Mouse (Mus musculus) CH12.LX (cell line): Measurements from ENCODE around the gene Pih1h3b. TPM values are rescaled to one million over a fixed set of nuclear protein-coding genes. Genes with fewer than 3 reads are reported as not detected.

ENCODE experiments used
- DNase-seq: peaks from one replicate; pipeline ENCODE4 v3.0.0-alpha.2; 2013; ENCODE audit errors: extremely low read depth
- H3K27ac ChIP-seq: 2 replicates; pipeline ENCODE4 v1.5.1; 2012; ENCODE audit warnings: low read depth, mild to moderate bottlenecking, control low read depth, moderate library complexity; ENCODE audit not compliant: insufficient read depth
- H3K27me3 ChIP-seq: replicated peaks from 2 replicates; pipeline ENCODE3; 2012; ENCODE audit warnings: inconsistent platforms
- H3K36me3 ChIP-seq, 2 experiments: replicated peaks in 1 of 2; 2 replicates each; pipeline versions ENCODE3 to v1.6.1; 2012; ENCODE audit warnings: inconsistent platforms in 1 of 2, low read length in 1 of 2, mild to moderate bottlenecking in 1 of 2, mixed read lengths in 1 of 2, moderate library complexity in 1 of 2; ENCODE audit not compliant: control insufficient read depth in 1 of 2, insufficient read depth in 1 of 2
- H3K4me1 ChIP-seq, 2 experiments: 2 replicates each; pipeline ENCODE4 v1.6.1; 2012; ENCODE audit warnings: inconsistent platforms in 1 of 2, moderate library complexity in 1 of 2; ENCODE audit not compliant: insufficient read depth in 2 of 2, control insufficient read depth in 1 of 2
- H3K4me2 ChIP-seq: 2 replicates; pipeline ENCODE4 v1.6.1; 2012; ENCODE audit warnings: low read depth, mild to moderate bottlenecking, control low read depth; ENCODE audit not compliant: poor library complexity, insufficient read depth, severe bottlenecking
- H3K4me3 ChIP-seq, 3 experiments: fragments of 150-350 bp in 1 of 3; sonication (generic) in 1 of 3; replicated peaks in 1 of 3; 2 replicates each; pipeline versions ENCODE3 to v1.5.1; 2011 to 2012; ENCODE audit warnings: low read depth in 2 of 3, low read length in 2 of 3, mild to moderate bottlenecking in 2 of 3, moderate library complexity in 2 of 3, control low read depth in 1 of 3, improper control_type of control experiment in 1 of 3, inconsistent platforms in 1 of 3, mixed read lengths in 1 of 3; ENCODE audit not compliant: poor library complexity in 1 of 3
- H3K79me2 ChIP-seq: replicated peaks from 2 replicates; pipeline ENCODE4 v1.6.1; 2012; ENCODE audit warnings: mild to moderate bottlenecking, moderate library complexity; ENCODE audit not compliant: control insufficient read depth, poor library complexity, insufficient read depth, severe bottlenecking; ENCODE audit errors: extremely low read depth
- H3K9ac ChIP-seq: 2 replicates; pipeline ENCODE4 v1.6.1; 2012; ENCODE audit warnings: low read depth, mild to moderate bottlenecking, control low read depth, moderate library complexity; ENCODE audit not compliant: insufficient read depth
- H3K9me3 ChIP-seq: replicated peaks from 2 replicates; pipeline ENCODE3; 2012; ENCODE audit warnings: low read length, inconsistent platforms, mixed read lengths
- BHLHE40 ChIP-seq: IDR thresholded peaks from 2 replicates; pipeline ENCODE4 v1.6.1; 2011; ENCODE audit warnings: mild to moderate bottlenecking, low read depth, low read length, improper control_type of control experiment
- CHD1 ChIP-seq: IDR thresholded peaks from 2 replicates; pipeline ENCODE4 v1.6.1; 2012; ENCODE audit warnings: low read depth, low read length, improper control_type of control experiment, inconsistent platforms
- CTCF ChIP-seq, 2 experiments: IDR thresholded peaks in 1 of 2; conservative IDR thresholded peaks in 1 of 2; 2 replicates each; pipeline ENCODE4 v1.5.1; 2011 to 2012; ENCODE audit warnings: low read depth in 2 of 2, low read length in 2 of 2, improper control_type of control experiment in 1 of 2, inconsistent platforms in 1 of 2, mild to moderate bottlenecking in 1 of 2, moderate library complexity in 1 of 2
- ELF1 ChIP-seq: IDR thresholded peaks from 2 replicates; pipeline ENCODE4 v1.6.1; 2014; ENCODE audit warnings: low read depth, mild to moderate bottlenecking, inconsistent platforms, low read length, improper control_type of control experiment
- HCFC1 ChIP-seq: IDR thresholded peaks from 2 replicates; pipeline ENCODE4 v1.6.1; 2012; ENCODE audit warnings: low read depth, mild to moderate bottlenecking, inconsistent platforms, low read length, improper control_type of control experiment
- JUN ChIP-seq: IDR thresholded peaks from 2 replicates; pipeline ENCODE4 v1.6.1; 2011; ENCODE audit warnings: low read depth, mild to moderate bottlenecking, low read length, improper control_type of control experiment, moderate library complexity; ENCODE audit not compliant: insufficient read depth
- MAX ChIP-seq: IDR thresholded peaks from 2 replicates; pipeline ENCODE4 v1.6.1; 2011; ENCODE audit warnings: low read length, improper control_type of control experiment
- MAZ ChIP-seq: IDR thresholded peaks from 2 replicates; pipeline ENCODE4 v1.6.1; 2012; ENCODE audit warnings: low read depth, mild to moderate bottlenecking, inconsistent platforms, low read length, improper control_type of control experiment, moderate library complexity
- MEF2A ChIP-seq: IDR thresholded peaks from 2 replicates; pipeline ENCODE4 v1.6.1; 2014; ENCODE audit warnings: low read depth, mild to moderate bottlenecking, inconsistent platforms, low read length, improper control_type of control experiment, borderline replicate concordance
- MYC ChIP-seq: IDR thresholded peaks from 2 replicates; pipeline ENCODE4 v1.6.1; 2011; ENCODE audit warnings: low read depth, mild to moderate bottlenecking, improper control_type of control experiment, low read length
- NELFE ChIP-seq: IDR thresholded peaks from 2 replicates; pipeline ENCODE4 v1.6.1; 2011; ENCODE audit warnings: low read depth, low read length, improper control_type of control experiment
- NRF1 ChIP-seq: IDR thresholded peaks from 2 replicates; pipeline ENCODE4 v1.6.1; 2014; ENCODE audit warnings: low read depth, mild to moderate bottlenecking, inconsistent platforms, low read length, improper control_type of control experiment, moderate library complexity
- POLR2AphosphoS2 ChIP-seq: IDR thresholded peaks from 2 replicates; pipeline ENCODE4 v1.6.1; 2011; ENCODE audit warnings: low read depth, low read length, improper control_type of control experiment
- SIN3A ChIP-seq: IDR thresholded peaks from 2 replicates; pipeline ENCODE4 v1.6.1; 2012; ENCODE audit warnings: low read length, improper control_type of control experiment, inconsistent platforms
- TBP ChIP-seq: conservative IDR thresholded peaks from 2 replicates; pipeline ENCODE4 v1.6.1; 2011; ENCODE audit warnings: low read depth, low read length, improper control_type of control experiment
- USF1 ChIP-seq: IDR thresholded peaks from 2 replicates; pipeline ENCODE4 v1.6.1; 2014; ENCODE audit warnings: low read depth, mild to moderate bottlenecking, inconsistent platforms, low read length, improper control_type of control experiment
- ZC3H11A ChIP-seq: IDR thresholded peaks from 2 replicates; pipeline ENCODE4 v1.6.1; 2012; ENCODE audit warnings: low read depth, mild to moderate bottlenecking, inconsistent platforms, low read length, improper control_type of control experiment
- ZNF384 ChIP-seq: IDR thresholded peaks from 2 replicates; pipeline ENCODE4 v1.6.1; 2012; ENCODE audit warnings: low read depth, low read length, improper control_type of control experiment, inconsistent platforms
- dilution Hi-C: fragments of 300-500 bp; cut with MboI; formaldehyde crosslinking; loops from 2 replicates; pipeline ENCODE4 v1.14.3; 2020; ENCODE audit warnings: low sequenced_read_pairs; ENCODE audit not compliant: extremely low pct_unique_long_range_greater_than_20kb, extremely low pct_ligation_motif_present
- in situ Hi-C: fragments of 300-500 bp; cut with MboI; formaldehyde crosslinking; loops from 3 replicates; pipeline ENCODE4 v1.14.3; 2019; ENCODE audit warnings: low sequenced_read_pairs, low pct_ligation_motif_present, low pct_unique_long_range_greater_than_20kb, mixed read lengths
- polyA plus RNA-seq: library from polyadenylated mRNA; unstranded; fragments of >175 nt; gene quantifications from 2 replicates; pipeline ENCODE4 v1.2.1, GENCODE M21; 2012; ENCODE audit warnings: low read depth; ENCODE audit not compliant: insufficient read length
- total RNA-seq, 2 experiments: library from RNA; depleted of rRNA; stranded (reverse); fragments of 300-350 nt in 1 of 2; fragments of >200 nt in 1 of 2; gene quantifications; 2 replicates each; pipeline ENCODE4 v1.2.3; 2012 to 2014

Gene Pih1h3b
- 0.92 and 1.8 TPM in 2 replicates for total RNA-seq (2012; rRNA removed)
- total RNA-seq (2014; rRNA removed): 0.26 and 0.48 TPM in 2 replicates
- polyA plus RNA-seq: 0.20 and 0.22 TPM in 2 replicates

DNA sequence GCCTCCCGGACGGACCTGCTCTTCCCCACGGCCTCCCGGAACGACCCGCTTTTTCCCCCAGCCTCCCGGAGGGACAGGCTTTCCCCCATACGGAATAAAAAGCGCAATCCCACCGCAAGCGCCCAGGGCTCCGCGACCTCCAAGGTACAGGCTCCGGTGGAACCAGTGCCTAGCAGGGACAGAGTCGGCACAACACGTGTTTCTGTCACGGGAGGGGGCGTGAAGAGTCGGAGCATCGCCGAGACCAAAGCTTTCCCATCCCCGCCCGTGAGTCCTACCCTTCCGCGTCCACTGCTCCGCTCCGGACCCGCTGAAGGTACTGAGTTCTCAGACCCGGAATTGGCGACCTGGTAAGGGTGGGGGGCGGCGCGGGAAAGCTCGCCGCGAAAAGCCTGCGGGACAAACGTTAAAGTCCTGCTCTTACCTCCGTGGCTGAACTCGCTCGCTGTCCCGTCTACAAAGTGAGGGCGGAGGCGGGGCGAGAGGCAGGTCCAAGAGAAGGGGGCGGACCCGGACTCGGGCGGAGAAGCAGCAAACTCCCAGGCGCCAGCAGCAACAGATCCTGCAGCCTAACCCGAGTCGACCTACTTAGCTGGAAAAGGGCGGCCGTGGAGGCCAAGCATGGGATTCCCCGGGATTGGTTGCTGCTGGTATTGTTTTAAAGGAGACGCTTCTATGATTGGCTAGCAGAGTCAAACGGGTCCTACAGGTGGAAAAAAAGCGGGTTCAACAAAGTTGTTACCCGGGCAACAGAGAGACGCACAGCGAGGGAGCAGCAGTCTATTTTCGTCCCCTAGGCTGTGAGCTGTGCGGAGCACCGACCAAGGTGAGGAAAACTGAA, at the start of gene Pih1h3b, which contains the start of gene Nup62cl:
Gene Pih1h3b, plus strand, starts transcription at position 745 of the 841 bp plus-strand sequence.
Gene Nup62cl, minus strand, starts transcription at position 578 of the 841 bp plus-strand sequence.
- H3K36me3 ChIP-seq: no peaks in the 10 kb centered on the region
- peak within 1 kb of the TSS; percentile 44 for H3K9ac ChIP-seq
- H3K27ac ChIP-seq: no peak within 1 kb of the TSS
- H3K27me3 ChIP-seq: no peaks in the 10 kb centered on the region
- H3K4me2 ChIP-seq: peak within 1 kb of the TSS; percentile 82
- H3K79me2 ChIP-seq: no peaks in the 10 kb centered on the region; the same call in 1 of the 2 replicates
- peak within 1 kb of the TSS; percentile 47 to 74 (median 53) for H3K4me3 ChIP-seq
- TF ChIP-seq BHLHE40 (peak; percentile 26; the same call in 1 of the 2 replicates), ELF1 (no peak), NELFE (no peak), TBP (no peak), MEF2A (peak; percentile 78), ZC3H11A (no peak), SIN3A (peak; percentile 75), MAZ (no peak), JUN (no peak), MYC (no peak), NRF1 (no peak), HCFC1 (no peak), CTCF (conservative IDR thresholded peaks at IDR 0.05 in 1 of 2, IDR thresholded peaks at IDR 0.05 in 1 of 2; ENCODE audit: low read depth in 2 of 2, low read length in 2 of 2) (no peak), USF1 (no peak), MAX (0 out of 2 replicates have a peak, but pooled peaks have one; percentile 33), POLR2AphosphoS2 (no peak), CHD1 (no peak), ZNF384 (peak; percentile 46; the same call in 1 of the 2 replicates)
- H3K9me3 ChIP-seq: no peaks in the 10 kb centered on the region
- in situ Hi-C loops: loop anchor here (25.0 kb wide), 1 partner anchor 100 kb away; no protein-coding TSS in a partner anchor
- peak; percentile 52 for DNase-seq
- H3K4me1 ChIP-seq: peaks cover 2 to 7% of the 10 kb centered on the region in 2 experiments; a peak in 3 of 4 replicates
- dilution Hi-C loops: no loop called here
